Mouse (Mus musculus): ENCODE measurements around the gene Cntnap2. TPM values are rescaled to one million over a fixed set of nuclear protein-coding genes. Genes with fewer than 3 reads are reported as not detected.

The Cntnap2 gene
- total and polyA plus RNA-seq, 3 experiments: 0.30 to 0.79 (median 0.44) TPM

GRCm38 (mm10) chr6:46704293-46705170 is 1645.4 kb downstream of the Cntnap2 start (continued):
- no peak for TF ChIP-seq JUND (conservative IDR thresholded peaks at IDR 0.05; ENCODE audit: low read depth, low read length)

GRCm38 (mm10) chr6:46705926-46706325 is 1646.8 kb downstream of the Cntnap2 start:
- H3K4me2 ChIP-seq (ENCODE audit: insufficient read depth, low read depth, poor library complexity, severe bottlenecking): no peak overlapping the region
- H3K27me3 ChIP-seq (replicated peaks): no peaks in the 10 kb centered on the region
- H3K9ac ChIP-seq (ENCODE audit: insufficient read depth, low read depth): no peak overlapping the region
- no peak overlapping the region for H3K27ac ChIP-seq (ENCODE audit: insufficient read depth, low read depth)
- TF ChIP-seq BHLHE40 (IDR thresholded peaks at IDR 0.05; ENCODE audit: low read depth, low read length) (no peak), ZKSCAN1 (IDR thresholded peaks at IDR 0.05; ENCODE audit: borderline replicate concordance, low read depth, low read length) (no peak), UBTF (IDR thresholded peaks at IDR 0.05; ENCODE audit: low read depth, low read length) (no peak), KAT2A (IDR thresholded peaks at IDR 0.05; ENCODE audit: insufficient replicate concordance, low read length) (no peak), ZNF384 (IDR thresholded peaks at IDR 0.05; ENCODE audit: low read depth, low read length) (no peak)
- dilution Hi-C loops (cut with MboI; ENCODE audit: extremely low pct_ligation_motif_present, extremely low pct_unique_long_range_greater_than_20kb, low sequenced_read_pairs) (no loop called here), in situ Hi-C loops (cut with MboI; ENCODE audit: low pct_ligation_motif_present, low pct_unique_long_range_greater_than_20kb, low sequenced_read_pairs) (no loop called here)
- no peaks in the 10 kb centered on the region for H3K79me2 ChIP-seq (replicated peaks; ENCODE audit: control insufficient read depth, extremely low read depth, insufficient read depth, poor library complexity, severe bottlenecking)
- H3K36me3 ChIP-seq (replicated peaks in 1 of 2; ENCODE audit: control insufficient read depth in 1 of 2, insufficient read depth in 1 of 2, low read length in 1 of 2): no peaks in the 10 kb centered on the region
- no peaks in the 10 kb centered on the region for H3K4me1 ChIP-seq (ENCODE audit: control insufficient read depth in 1 of 2, insufficient read depth in 2 of 2)
- no peak for DNase-seq (ENCODE audit: extremely low read depth)
- no peak overlapping the region for H3K4me3 ChIP-seq (replicated peaks in 1 of 3; ENCODE audit: low read depth in 2 of 3, low read length in 2 of 3, poor library complexity in 1 of 3)
- H3K9me3 ChIP-seq (replicated peaks; ENCODE audit: low read length): no peaks in the 10 kb centered on the region

GRCm38 (mm10) chr6:46716576-46716975 is 1657.4 kb downstream of the Cntnap2 start:
- no peaks in the 10 kb centered on the region for H3K27me3 ChIP-seq (replicated peaks)
- no peaks in the 10 kb centered on the region for H3K36me3 ChIP-seq (replicated peaks in 1 of 2; ENCODE audit: control insufficient read depth in 1 of 2, insufficient read depth in 1 of 2, low read length in 1 of 2)
- no peaks in the 10 kb centered on the region for H3K9me3 ChIP-seq (replicated peaks; ENCODE audit: low read length)
- H3K79me2 ChIP-seq (replicated peaks; ENCODE audit: control insufficient read depth, extremely low read depth, insufficient read depth, poor library complexity, severe bottlenecking): no peaks in the 10 kb centered on the region
- peaks cover 2 to 7% of the 10 kb centered on the region in 2 experiments; a peak in 2 of 4 replicates for H3K4me1 ChIP-seq (ENCODE audit: control insufficient read depth in 1 of 2, insufficient read depth in 2 of 2)
- in situ Hi-C loops (cut with MboI; ENCODE audit: low pct_ligation_motif_present, low pct_unique_long_range_greater_than_20kb, low sequenced_read_pairs): no loop called here
- H3K4me2 ChIP-seq (ENCODE audit: insufficient read depth, low read depth, poor library complexity, severe bottlenecking): no peak overlapping the region
- dilution Hi-C loops (cut with MboI; ENCODE audit: extremely low pct_ligation_motif_present, extremely low pct_unique_long_range_greater_than_20kb, low sequenced_read_pairs): no loop called here
- DNase-seq (ENCODE audit: extremely low read depth): peak; percentile 3
- H3K4me3 ChIP-seq (replicated peaks in 1 of 3; ENCODE audit: low read depth in 2 of 3, low read length in 2 of 3, poor library complexity in 1 of 3): no peak overlapping the region
- TF ChIP-seq KAT2A (IDR thresholded peaks at IDR 0.05; ENCODE audit: insufficient replicate concordance, low read length) (no peak), TCF12 (IDR thresholded peaks at IDR 0.05; ENCODE audit: low read depth, low read length) (0 out of 2 replicates have a peak, but pooled peaks have one; percentile 23), MEF2A (IDR thresholded peaks at IDR 0.05; ENCODE audit: borderline replicate concordance, low read depth, low read length) (peak; percentile 91), IRF4 (IDR thresholded peaks at IDR 0.05; ENCODE audit: low read depth, low read length) (peak; percentile 18; the same call in 1 of the 2 replicates), JUN (IDR thresholded peaks at IDR 0.05; ENCODE audit: insufficient read depth, low read depth, low read length) (peak; percentile 70), MAFK (IDR thresholded peaks at IDR 0.05; ENCODE audit: insufficient replicate concordance, low read length) (no peak), SMC3 (IDR thresholded peaks at IDR 0.05; ENCODE audit: low read depth, low read length) (no peak)
- no peak overlapping the region for H3K27ac ChIP-seq (ENCODE audit: insufficient read depth, low read depth)
- H3K9ac ChIP-seq (ENCODE audit: insufficient read depth, low read depth): no peak overlapping the region
